Mouse (Mus musculus): ENCODE data around the gene Tspan15.
A peak's percentile ranks its signal among the peaks of the same experiment; 100 is the strongest.

Gene Tspan15

DNA sequence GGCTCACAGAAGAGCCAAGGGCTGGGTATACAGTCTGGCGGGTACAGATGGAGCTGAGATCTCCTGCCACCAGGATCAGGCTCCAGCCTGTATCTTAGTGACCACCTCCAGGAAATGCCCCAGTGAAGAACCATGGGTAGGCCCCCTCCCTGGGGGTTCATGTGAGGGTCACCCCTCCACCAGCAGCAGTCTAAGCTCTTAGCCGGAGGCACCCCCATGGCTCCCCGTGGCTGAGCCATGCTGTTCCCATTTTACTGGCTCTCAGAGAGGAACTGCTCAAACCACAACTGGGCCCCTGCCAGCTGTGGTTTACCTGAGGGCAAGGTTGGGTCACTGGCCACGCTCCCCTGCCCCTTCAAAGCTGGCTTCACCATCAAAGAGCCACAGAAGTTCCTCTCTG is 41.1 kb downstream of the Tspan15 start:
- peak in 1 of 2 experiments; percentile 30 for DNase-seq

DNA sequence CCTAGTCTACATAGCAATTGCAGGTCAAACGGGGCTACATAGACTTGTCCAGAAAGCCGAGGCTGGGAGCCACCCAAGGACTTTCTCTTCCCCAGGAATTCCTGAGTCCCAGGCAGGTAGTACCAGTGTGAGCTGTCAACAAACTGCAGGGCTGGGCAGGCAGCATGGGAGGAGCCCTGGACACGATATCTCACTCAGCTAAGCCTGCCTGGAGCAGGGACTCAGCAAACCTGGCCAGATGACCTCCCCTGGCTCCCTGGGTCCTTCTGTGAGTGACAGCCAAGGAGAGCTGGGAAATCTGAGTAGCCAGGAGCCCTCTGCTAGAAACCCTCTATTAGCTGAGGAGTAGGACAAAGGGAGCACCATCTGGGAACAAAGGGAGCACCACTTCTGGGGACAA is 41.7 kb downstream of the Tspan15 start:
- DNase-seq: no peak

GRCm38 (mm10) chr10:62186882-62187281 is 44.2 kb downstream of the Tspan15 start:
- peak; percentile 94 to 95 for DNase-seq

- peak; percentile 100 for DNase-seq
Measured at GRCm38 (mm10) chr10:62183053-62183452, 48.0 kb downstream of the Tspan15 start.

DNA sequence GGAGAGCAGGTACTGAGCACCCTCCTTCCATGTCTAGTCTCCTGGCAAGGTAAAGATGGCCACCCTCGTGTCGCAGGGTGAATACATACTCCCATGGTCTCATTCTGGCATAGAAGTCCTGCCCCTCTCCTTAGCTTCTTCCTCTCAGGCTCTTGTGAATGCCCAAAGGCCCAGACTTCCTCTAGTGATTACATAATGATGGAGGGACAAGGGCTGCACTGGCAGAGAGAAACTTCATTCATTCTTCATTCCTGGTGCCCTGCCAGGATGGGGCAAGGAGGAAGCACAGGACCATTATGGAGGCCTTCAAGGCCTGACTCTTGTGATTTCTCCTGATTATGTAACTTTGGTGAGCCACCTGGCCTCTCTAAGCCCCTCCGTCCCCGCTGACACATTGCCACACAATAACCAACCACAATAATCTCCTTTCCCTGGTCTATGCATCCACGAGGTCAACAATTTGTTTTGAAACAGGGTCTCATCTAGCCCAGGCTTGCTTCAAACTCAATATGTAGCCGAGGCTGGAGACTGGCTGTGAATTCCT is 48.5 kb downstream of the Tspan15 start:
- DNase-seq: peak; percentile 48 to 50

DNA sequence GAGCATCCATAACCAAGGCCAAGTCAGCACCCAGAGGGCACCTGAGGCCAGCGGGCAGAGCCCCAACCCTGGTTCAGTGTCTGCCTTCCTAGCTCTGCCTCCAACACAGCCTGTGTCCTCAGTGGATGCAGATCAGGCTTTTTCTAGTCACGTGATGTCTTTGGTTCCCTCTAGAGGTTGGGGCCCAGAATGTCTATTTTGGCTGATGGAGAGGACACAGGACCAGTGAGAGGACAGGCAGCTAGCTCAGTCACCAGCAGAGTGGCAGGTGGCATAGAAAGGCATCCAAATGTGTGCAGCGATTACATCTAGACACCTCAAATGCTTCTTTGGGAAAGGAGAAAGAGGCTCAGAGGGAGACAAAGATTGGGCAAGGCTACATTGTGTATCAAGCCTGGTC is 49.4 kb downstream of the Tspan15 start:
- peak; percentile 79 for DNase-seq

DNA sequence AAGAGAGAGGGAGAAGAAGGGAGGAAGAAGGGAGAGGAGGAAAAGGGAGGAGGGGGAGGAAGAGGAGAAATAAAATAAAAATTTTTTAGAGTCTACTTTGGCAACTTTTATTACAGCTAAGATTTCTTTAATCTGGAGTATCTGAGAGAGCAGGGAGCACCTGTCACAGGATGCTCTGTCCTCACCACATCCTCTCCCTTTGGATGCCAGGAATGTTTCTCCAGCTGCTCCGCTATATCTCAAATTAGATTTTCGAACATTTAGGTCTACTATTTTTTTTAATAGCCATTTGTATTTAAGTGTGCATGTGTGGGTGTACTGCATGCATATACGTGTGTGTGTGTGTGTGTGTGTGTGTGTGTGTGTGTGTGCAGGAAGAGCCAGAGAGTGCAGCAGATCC is 51.1 kb downstream of the Tspan15 start:
- DNase-seq: no peak

- no peak for DNase-seq
Measured at GRCm38 (mm10) chr10:62174533-62175313, 56.3 kb downstream of the Tspan15 start.

- no peak for DNase-seq
Measured at GRCm38 (mm10) chr10:62173941-62174448, 57.1 kb downstream of the Tspan15 start.

DNA sequence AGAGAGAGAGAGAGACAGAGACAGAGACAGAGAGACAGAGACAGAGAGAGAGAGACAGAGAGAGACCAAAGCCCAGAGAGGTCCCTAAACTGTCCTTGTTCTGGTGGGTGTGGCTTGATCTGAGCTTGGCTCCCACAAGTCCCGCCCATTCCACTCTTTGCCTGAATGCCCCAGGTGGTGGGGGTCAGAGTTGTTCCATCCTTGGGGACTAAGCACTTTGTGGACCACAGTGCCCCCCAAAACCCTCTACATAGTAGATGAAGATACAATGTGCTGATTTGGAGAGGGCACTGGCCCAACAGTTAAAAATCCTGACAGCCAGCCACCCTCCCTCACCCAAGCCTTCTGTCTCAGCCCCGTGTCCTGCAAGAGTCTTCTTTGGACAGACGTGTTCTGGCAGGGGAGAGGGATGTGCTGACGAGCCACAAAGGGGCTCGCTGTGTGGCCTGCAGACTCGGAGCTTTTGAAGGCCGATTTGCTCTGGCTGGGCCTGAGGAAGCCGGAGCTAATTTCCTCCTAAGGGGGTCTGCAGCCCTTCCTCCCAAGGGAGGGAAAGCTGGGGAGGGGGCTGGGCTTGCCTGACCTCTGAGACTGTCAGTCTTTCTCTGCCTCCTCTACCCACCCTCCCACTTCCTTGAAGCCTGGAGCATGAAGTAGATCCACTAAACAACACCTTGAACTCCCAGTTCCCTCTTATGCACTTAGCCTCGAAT is 58.1 kb downstream of the Tspan15 start:
- no peak for DNase-seq

GRCm38 (mm10) chr10:62162410-62162809 is 68.6 kb downstream of the Tspan15 start:
- no peak for DNase-seq

DNA sequence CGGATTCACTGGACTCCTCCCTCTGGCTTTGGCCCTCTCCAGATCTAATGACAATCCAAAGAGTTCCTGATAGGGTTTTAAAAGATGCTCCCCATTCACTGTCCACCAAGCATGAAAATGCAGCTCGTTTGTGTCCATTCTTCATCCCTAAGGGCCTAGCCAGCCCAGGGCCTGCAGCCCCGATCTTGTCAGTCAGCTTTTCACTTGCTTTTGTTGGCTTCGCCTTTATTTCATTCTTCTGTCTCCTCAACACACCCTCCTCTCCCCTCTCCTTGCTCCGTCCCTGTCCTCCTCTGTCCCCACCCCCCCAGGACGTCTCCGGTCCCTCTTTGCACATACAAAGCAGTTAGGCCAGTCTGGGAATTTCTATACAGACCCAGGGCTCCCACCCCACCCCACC is 81.1 kb downstream of the Tspan15 start:
- no peak for DNase-seq

- DNase-seq: peak; percentile 51 to 72
Measured at GRCm38 (mm10) chr10:62147466-62148248, 83.4 kb downstream of the Tspan15 start.

DNA sequence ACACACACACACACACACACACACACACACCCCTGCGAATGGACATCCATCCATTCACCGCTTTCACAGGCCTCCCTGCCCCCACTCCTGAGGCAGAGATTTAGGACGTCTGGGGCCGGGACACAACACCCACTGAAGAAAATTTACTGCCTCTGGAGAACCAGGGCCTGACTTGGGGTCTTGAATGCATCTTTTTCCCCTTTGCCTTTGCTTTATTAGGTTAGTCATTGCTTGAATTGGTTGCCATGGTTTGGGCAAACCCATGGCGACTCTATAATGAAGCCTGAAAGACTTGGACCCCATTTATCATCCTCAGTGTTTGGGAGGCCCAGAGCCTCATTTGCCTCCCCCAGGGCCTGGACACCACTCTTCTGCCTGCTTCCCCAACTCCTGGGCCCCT is 85.1 kb downstream of the Tspan15 start:
- no peak for DNase-seq

DNA sequence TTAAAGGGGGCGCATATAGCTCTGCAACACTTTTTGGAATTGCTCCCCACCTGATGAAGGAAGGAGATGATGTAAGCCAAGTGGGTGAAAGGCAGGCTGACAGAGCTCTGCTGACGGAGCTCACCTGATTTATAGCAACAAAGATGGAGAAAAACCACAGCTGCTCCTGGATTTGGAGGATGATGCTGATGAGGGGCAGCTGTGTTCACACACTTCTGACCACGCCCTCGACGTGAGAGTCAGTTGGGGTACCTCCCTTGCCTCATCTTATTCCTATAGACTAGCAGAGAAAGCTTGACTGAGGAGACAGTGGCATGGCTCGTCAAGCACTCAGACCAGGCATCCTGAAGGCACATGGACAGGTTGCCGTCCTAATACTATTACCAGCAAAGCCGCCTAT is 87.2 kb downstream of the Tspan15 start, which contains the start of gene Fam241b:
Fam241b (minus strand) TSS at position 101 of the 400 bp plus-strand sequence.
- no peak for DNase-seq

- no peak for DNase-seq
Measured at GRCm38 (mm10) chr10:62138040-62138439, 93.0 kb downstream of the Tspan15 start.

DNA sequence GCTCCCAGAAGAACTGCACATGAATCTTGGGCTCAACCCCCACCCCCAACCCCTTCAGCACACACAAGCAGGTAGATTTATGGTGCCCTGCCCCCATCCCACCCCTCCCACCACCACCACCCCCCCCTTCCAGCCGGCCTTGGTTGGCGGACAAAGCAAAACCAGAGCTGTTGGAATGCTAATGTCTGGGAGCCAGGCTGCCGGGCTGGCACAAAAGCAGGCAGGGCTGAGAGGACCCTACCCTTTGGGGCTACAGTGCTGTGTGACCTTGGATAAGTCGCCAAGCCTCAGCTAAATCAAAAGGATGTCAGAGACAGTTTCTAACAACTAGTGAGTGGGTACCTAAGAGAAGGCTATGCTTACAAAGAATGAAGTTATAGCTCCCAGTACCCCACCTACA is 93.9 kb downstream of the Tspan15 start:
- DNase-seq: no peak

- no peak for DNase-seq
Measured at GRCm38 (mm10) chr10:62135696-62136470, 95.2 kb downstream of the Tspan15 start.
